Mouse (Mus musculus) left cerebral cortex, adult 2 months (tissue): ENCODE measurements at regions not wholly inside any gene's neighbourhood (a gene's known extent, or its start where the extent isn't known, plus 50 kb on each side); places are given as distances from the start of the nearest gene placed in this dataset.

Experiments
- DNase-seq, 2 experiments: peaks; one replicate each; pipeline ENCODE4 v3.0.0; 2021 to 2022; ENCODE audit warnings: low spot score in 2 of 2, mixed read lengths in 1 of 2; ENCODE audit errors: extremely low spot score in 1 of 2
- H3K27ac ChIP-seq: fragments of 200-600 bp; 2 replicates; pipeline ENCODE4 v1.8.1; 2022
- H3K4me3 ChIP-seq: fragments of 200-600 bp; 2 replicates; pipeline ENCODE4 v1.8.1; 2022
- CTCF ChIP-seq: fragments of 200-600 bp; IDR thresholded peaks from 2 replicates; pipeline ENCODE4 v1.8.1; 2022; ENCODE audit warnings: antibody characterized with exemption, mild to moderate bottlenecking, moderate library complexity
- intact Hi-C: fragments of 180-260 bp; cut with DNase I; formaldehyde crosslinking; loops from one replicate; pipeline ENCODE4 v1.15.1; 2025

DNA sequence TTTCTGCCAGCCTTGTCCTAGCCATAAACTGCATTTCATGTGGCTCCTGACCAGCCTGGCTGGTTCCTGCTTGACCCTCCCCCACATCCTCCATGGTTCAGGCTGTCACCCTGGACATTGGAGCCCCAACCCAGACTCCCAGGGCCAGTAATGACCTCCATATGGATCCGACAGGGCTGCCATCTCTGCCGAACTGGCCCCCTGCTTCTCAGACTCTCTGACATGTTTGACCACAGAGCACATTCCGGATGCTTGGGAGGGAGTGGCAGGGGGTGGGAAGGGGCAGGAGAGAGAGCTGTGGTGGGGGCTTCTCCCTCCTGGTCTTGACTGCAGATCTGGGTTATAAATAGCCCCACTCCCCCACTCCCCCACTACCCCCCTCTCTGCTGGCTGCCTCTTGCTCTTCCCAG, 59.0 kb upstream of the Actrt2 start:
- TF ChIP-seq CTCF: no peak
- H3K4me3 ChIP-seq: no peak overlapping the region
- H3K27ac ChIP-seq: no peak overlapping the region
- intact Hi-C loops: no loop called here
- DNase-seq: no peak

GRCm38 (mm10) chr4:154727945-154728344, 60.3 kb upstream of the Actrt2 start:
- intact Hi-C loops: no loop called here
- no peak overlapping the region for H3K27ac ChIP-seq
- no peak for TF ChIP-seq CTCF
- H3K4me3 ChIP-seq: no peak overlapping the region
- no peak for DNase-seq

GRCm38 (mm10) chr4:154730646-154731045, 63.0 kb upstream of the Actrt2 start:
- DNase-seq: no peak
- no peak overlapping the region for H3K4me3 ChIP-seq
- intact Hi-C loops: no loop called here
- no peak for TF ChIP-seq CTCF
- no peak overlapping the region for H3K27ac ChIP-seq

DNA sequence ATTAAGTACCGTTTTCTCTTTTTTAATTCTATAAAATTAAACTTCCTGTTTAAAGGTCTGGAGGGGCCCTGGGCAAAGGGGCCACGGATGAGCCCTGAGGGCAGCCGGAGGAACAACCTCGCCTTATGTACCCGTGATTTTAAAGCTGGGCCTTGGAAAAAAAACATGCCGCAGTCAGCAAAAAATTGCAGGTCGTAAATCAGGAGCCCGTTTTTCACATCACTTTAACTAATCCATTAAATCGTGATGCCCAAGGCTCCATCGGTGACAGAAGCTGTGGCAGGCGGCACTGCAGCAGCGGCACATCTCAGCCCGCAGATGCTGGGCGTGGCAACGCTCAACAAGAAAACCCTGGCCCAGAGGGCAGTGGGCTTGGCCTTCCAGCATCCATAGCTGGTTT, 63.7 kb upstream of the Actrt2 start:
- intact Hi-C loops: no loop called here
- no peak for TF ChIP-seq CTCF
- no peak overlapping the region for H3K27ac ChIP-seq
- H3K4me3 ChIP-seq: no peak overlapping the region
- DNase-seq: no peak

DNA sequence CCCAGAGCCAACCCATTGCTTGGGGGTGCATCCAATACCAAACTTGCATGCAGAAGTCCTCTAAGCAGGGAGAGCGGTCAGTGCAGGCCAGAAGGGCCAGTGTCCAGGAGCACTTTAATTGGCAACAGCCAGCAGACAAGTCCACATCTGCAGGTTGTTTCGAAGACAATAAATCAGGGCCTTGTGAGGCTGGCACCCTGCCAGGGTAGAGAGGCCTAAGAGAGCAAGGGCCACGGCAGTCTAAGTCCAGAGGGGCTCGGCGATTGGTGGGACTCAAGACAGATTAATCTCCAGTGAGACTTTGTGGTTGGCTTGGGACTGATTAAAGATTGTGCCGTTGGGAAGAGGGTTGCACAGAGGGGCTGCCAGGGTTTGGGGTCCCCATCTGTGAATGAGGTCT, 68.4 kb upstream of the Actrt2 start:
- intact Hi-C loops: no loop called here
- no peak for DNase-seq
- TF ChIP-seq CTCF: no peak
- H3K4me3 ChIP-seq: no peak overlapping the region
- H3K27ac ChIP-seq: no peak overlapping the region

GRCm38 (mm10) chr4:154741123-154741890, 73.6 kb upstream of the Actrt2 start:
- H3K27ac ChIP-seq: no peak overlapping the region
- no peak overlapping the region for H3K4me3 ChIP-seq
- intact Hi-C loops: no loop called here
- TF ChIP-seq CTCF: no peak; the same call in 1 of the 2 replicates
- DNase-seq: no peak

GRCm38 (mm10) chr4:154746323-154747005, 78.8 kb upstream of the Actrt2 start:
- intact Hi-C loops: no loop called here
- H3K27ac ChIP-seq: no peak overlapping the region
- no peak overlapping the region for H3K4me3 ChIP-seq
- no peak for TF ChIP-seq CTCF
- DNase-seq: no peak

DNA sequence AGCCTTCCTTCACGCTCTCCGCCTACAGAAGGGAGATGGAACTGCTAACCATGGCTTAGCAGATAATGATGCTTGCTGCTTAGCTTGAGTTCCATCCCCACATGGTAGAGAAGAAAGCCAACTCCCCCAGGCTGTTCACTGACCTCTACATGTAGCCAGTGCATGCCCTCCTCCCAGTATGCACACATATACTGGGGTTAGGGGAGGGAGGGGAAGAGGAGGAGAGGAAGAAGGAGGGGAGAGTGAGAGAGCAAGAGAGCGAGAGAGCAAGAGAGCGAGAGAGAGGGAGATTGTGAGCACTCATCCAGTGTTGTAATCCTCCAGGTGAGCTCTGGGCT, 79.3 kb upstream of the Actrt2 start:
- Histone ChIP-seq H3K4me3 (no peak overlapping the region), H3K27ac (no peak overlapping the region)
- DNase-seq: no peak
- intact Hi-C loops: no loop called here
- TF ChIP-seq CTCF: no peak

DNA sequence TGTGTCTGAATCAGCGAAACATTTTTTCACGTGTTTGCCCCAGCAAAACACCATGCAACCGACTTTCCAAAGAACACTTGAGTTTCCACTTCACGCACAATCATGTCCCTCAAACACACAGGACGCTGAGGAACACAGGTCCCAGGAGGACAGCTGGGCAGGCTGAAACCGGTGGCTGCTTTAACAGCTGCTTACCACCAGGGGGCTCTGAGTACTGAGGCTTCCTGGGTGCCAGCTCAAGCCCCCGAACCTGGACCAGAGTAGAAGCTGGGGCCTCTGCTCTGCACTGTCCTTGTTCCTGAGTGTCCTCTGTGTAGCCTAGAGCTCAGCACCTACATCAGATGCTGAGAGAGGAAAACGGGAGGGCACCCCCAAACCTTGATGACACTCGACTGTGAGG, 81.5 kb upstream of the Actrt2 start:
- Histone ChIP-seq H3K27ac (no peak overlapping the region), H3K4me3 (no peak overlapping the region)
- peak; percentile 67 for TF ChIP-seq CTCF
- DNase-seq: no peak
- intact Hi-C loops: no loop called here

DNA sequence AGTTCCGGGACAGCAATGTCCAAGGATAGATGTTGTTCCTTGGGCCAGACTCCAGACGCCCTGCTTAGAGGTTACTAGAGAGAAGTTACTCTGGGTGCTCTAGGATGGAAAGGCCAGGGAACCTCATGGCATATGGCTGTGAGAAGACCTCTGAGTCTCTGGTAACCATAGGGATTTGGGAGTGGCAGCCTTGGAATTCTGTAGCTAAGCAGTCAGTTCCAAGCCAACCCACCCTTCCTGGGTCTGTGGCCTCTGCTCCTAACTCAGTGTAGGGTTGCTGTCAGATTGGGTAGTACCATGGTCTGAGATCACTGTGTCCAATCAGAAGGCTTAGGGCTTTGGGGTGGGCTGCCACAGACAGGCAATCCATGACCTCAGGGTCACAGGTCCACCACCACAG, 82.3 kb upstream of the Actrt2 start:
- no peak for DNase-seq
- TF ChIP-seq CTCF: no peak
- Histone ChIP-seq H3K27ac (no peak overlapping the region), H3K4me3 (no peak overlapping the region)
- intact Hi-C loops: no loop called here

DNA sequence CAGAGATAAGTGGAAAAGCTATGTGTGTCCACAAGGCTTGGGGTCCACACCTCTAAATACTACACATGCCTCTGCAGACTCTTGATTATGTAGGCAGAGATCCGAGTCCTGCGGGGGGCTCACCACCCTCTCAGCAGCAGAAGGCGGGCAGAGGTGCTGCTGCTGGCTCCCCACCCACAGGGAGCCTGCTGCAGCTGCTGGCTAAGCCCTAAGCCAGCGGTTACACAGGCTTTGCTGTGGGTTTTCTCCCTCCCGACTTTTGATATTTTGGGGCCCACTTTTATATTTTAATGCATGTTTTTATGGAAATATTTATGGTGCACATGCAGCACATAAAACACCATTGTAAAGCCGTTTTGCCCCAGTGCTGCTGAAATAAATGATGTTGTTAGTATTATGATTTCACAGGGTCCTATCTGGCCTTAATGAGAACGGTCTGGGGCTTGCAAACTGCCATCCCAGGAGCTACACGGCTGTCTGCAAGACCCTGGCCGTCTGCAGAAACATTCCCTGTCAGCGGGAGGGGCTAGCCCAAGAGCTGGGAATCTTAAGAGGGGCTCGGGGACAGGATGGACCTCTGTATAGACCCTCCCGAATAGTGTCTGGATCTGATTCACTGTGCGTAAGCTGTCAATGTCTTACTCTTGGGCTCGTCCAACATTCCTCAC, 82.9 kb upstream of the Actrt2 start:
- Histone ChIP-seq H3K27ac (no peak overlapping the region), H3K4me3 (no peak overlapping the region)
- DNase-seq: no peak
- intact Hi-C loops: no loop called here
- TF ChIP-seq CTCF: no peak

DNA sequence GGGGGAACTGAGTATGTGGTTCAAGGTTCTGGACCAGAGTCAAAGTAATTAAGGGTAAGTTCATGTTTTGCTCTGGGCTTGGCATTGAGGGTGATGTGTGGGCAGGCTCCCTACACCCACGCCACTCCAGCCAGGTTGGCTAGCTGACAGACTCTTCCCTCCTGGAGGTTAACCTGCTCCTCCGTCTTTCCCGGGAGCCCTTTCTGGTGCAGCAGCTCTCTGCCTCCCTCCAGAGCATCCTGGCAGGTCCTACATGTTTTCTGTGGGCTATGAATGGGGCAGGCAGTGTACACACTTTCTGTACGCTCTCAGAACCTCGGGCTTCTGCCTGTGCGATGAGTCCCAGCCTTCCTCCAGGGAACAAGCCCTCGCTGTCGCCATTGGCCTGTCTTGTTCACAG, 82.8 kb upstream of the Ttc34 start:
- peak; percentile 31 for TF ChIP-seq CTCF
- no peak for DNase-seq
- no peak overlapping the region for H3K4me3 ChIP-seq
- H3K27ac ChIP-seq: no peak overlapping the region
- intact Hi-C loops: no loop called here
